Mouse (Mus musculus) heart, embryonic 11.5 days (tissue): ENCODE measurements around the gene a. TPM values are rescaled to one million over a fixed set of nuclear protein-coding genes. Genes with fewer than 3 reads are reported as not detected.
A peak's percentile ranks its signal among the peaks of the same experiment; 100 is the strongest.
"Not testable (repeated sequence)": the region's sequence is repeated elsewhere in the genome, so short reads cannot be mapped to it uniquely, and the experiment has no call there.

Experiments
- ATAC-seq: fragments of 200-750 bp; cut with Nextera tagmentation; replicated peaks from 2 replicates; pipeline ENCODE4 v1.8.0; 2017; ENCODE audit warnings: moderate library complexity; ENCODE audit not compliant: insufficient number of reproducible peaks, low FRiP score, low TSS enrichment
- H3K27ac ChIP-seq: fragments of 300-500 bp; sonication (generic); 2 replicates; pipeline ENCODE4 v1.5.1; 2014; ENCODE audit warnings: mild to moderate bottlenecking, low read depth, low read length
- H3K27me3 ChIP-seq: fragments of 300-500 bp; sonication (generic); 2 replicates; pipeline ENCODE4 v1.6.1; 2014; ENCODE audit warnings: mild to moderate bottlenecking, low read length, mixed read lengths; ENCODE audit not compliant: control insufficient read depth, insufficient read depth
- H3K36me3 ChIP-seq: fragments of 300-500 bp; sonication (generic); 2 replicates; pipeline ENCODE4 v1.6.1; 2014; ENCODE audit warnings: mild to moderate bottlenecking, low read length, moderate library complexity, mixed read lengths; ENCODE audit not compliant: control insufficient read depth, insufficient read depth
- H3K4me1 ChIP-seq: fragments of 300-500 bp; sonication (generic); 2 replicates; pipeline ENCODE4 v1.6.1; 2014; ENCODE audit warnings: low read length; ENCODE audit not compliant: control insufficient read depth, insufficient read depth
- H3K4me2 ChIP-seq: fragments of 300-500 bp; sonication (generic); 2 replicates; pipeline ENCODE4 v1.6.1; 2014; ENCODE audit warnings: mild to moderate bottlenecking, moderate library complexity
- H3K4me3 ChIP-seq: fragments of 300-500 bp; sonication (generic); 2 replicates; pipeline ENCODE4 v1.5.1; 2014; ENCODE audit warnings: low read depth, low read length
- H3K9ac ChIP-seq: fragments of 300-500 bp; sonication (generic); 2 replicates; pipeline ENCODE4 v1.6.1; 2014; ENCODE audit warnings: mild to moderate bottlenecking, low read depth, low read length, moderate library complexity
- H3K9me3 ChIP-seq: fragments of 300-500 bp; sonication (generic); replicated peaks from 2 replicates; pipeline ENCODE4 v1.6.1; 2016; ENCODE audit warnings: low read length; ENCODE audit not compliant: control insufficient read depth
- WGBS: fragments of 180-500 bp; shearing (Covaris S2); extraction: QIAGEN DNeasy Blood & Tissue Kit; methylation state at CpG from one replicate; pipeline ENCODE4 v1.1.7; 2014; ENCODE audit not compliant: insufficient replicate concordance; 5-methylcytosine and 5-hydroxymethylcytosine counted together
- polyA plus RNA-seq: library from polyadenylated mRNA; unstranded; fragments of >200 nt; fragmentation: Nextera tagmentation; extraction: Ambion mirVana; gene quantifications from 2 replicates; pipeline ENCODE4 v1.2.1, GENCODE M21; 2014

Gene a
- polyA plus RNA-seq, 1 experiment from 2014 or later, result 0.34 TPM

DNA sequence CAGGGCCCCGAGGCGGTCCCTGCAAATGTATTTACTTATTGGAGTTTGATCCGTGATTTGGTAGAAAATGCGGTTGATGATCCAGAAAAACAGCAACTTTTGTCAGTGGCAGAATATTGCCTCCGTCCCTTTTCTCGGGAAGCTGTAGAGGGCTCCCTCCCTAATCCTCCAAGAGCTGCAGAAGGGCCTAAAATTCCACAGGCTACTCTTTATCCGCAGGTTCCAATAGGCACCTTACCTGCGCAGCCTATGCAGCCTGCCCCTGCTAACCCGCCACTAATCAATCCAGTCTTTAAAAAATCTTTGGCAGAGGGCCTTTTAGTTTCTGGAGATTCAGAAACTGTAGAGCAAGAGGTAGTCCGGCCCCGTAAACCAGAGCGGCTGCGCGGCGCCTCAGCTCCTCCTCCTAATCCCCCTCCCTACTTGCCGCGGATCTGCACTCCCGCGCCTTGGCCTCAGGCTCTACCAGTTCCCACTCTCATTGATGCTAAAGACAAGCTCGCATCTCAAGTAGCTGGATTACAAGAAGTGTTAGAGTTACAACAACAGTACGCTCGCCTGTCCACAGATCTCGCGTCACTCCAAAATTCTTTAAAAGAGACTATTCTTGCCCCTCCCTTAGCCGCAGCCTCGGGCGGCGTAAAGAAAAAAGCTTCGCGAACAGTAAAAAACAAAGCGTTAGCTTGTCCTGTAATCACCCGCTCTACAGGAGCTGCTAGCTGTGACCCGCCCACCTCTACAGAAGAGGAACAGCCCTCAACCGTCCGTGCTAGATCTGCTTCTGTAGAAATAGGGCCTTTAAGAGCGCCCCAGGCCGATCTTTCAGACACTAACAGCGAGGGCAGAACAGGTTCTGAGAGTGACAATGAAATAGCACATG, 227.8 kb downstream of the a start:
- no peaks in the 10 kb centered on the region for H3K9me3 ChIP-seq
- 0 out of 2 replicates have a peak, but pooled peaks cover 5% of the 10 kb centered on the region for H3K27me3 ChIP-seq
- no peaks in the 10 kb centered on the region for H3K4me1 ChIP-seq
- peak; percentile 76 for ATAC-seq
- H3K4me2 ChIP-seq, result peak overlapping the region; percentile 71
- H3K36me3 ChIP-seq, result no peaks in the 10 kb centered on the region
- H3K27ac ChIP-seq, result peak overlapping the region; percentile 2
- WGBS, result under 1% methylated on average over 38 of the region's 38 CpGs
- peak overlapping the region; percentile 54 for H3K4me3 ChIP-seq
- H3K9ac ChIP-seq, result peak overlapping the region; percentile 68

- under 1% methylated on average over 22 of the region's 22 CpGs for WGBS
- peak; percentile 61 for ATAC-seq
- Histone ChIP-seq H3K27ac (peak overlapping the region; percentile 2), H3K9ac (peak overlapping the region; percentile 68), H3K4me1 (no peaks in the 10 kb centered on the region), H3K27me3 (0 out of 2 replicates have a peak, but pooled peaks cover 3% of the 10 kb centered on the region), H3K9me3 (no peaks in the 10 kb centered on the region), H3K36me3 (no peaks in the 10 kb centered on the region), H3K4me3 (peak overlapping the region; percentile 54), H3K4me2 (peak overlapping the region; percentile 71)
Measured at GRCm38 (mm10) chr2:155019673-155020072, 228.5 kb downstream of the a start.

GRCm38 (mm10) chr2:155020247-155020826, 229.1 kb downstream of the a start:
- H3K9ac ChIP-seq, H3K4me3 ChIP-seq, H3K27me3 ChIP-seq, H3K36me3 ChIP-seq, H3K27ac ChIP-seq, H3K4me1 ChIP-seq, H3K9me3 ChIP-seq, ATAC-seq: not testable (repeated sequence)
- WGBS, result 27% methylated on average over 20 of the region's 20 CpGs
- H3K4me2 ChIP-seq, result peak overlapping the region; percentile 71; the same call in 1 of the 2 replicates

DNA sequence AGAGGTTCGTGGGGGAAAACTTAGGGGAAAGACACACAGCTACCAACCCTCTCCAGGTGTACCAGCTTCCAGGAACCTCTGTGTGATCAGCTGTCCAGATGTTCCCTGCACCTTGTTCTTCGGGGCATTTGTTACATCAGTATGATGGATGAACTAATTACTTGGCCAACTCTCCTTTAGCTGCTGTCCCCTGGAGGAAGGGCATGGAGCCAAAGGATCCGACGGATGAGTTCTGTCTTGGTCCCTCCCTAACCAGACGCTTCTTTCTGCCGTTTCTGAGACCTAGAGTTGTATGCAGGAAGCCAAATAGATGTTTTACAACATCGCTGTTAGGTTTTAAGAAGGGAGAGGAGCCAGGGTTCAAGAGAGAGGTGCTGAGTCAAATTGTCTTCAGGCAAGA, 239.6 kb downstream of the a start:
- Histone ChIP-seq H3K4me3 (no peak overlapping the region), H3K9ac (no peak overlapping the region), H3K9me3 (no peaks in the 10 kb centered on the region), H3K4me2 (no peak overlapping the region), H3K27me3 (no peaks in the 10 kb centered on the region), H3K36me3 (no peaks in the 10 kb centered on the region), H3K27ac (no peak overlapping the region), H3K4me1 (no peaks in the 10 kb centered on the region)
- WGBS, result 73% methylated on average over 7 of the region's 7 CpGs
- ATAC-seq, result no peak

DNA sequence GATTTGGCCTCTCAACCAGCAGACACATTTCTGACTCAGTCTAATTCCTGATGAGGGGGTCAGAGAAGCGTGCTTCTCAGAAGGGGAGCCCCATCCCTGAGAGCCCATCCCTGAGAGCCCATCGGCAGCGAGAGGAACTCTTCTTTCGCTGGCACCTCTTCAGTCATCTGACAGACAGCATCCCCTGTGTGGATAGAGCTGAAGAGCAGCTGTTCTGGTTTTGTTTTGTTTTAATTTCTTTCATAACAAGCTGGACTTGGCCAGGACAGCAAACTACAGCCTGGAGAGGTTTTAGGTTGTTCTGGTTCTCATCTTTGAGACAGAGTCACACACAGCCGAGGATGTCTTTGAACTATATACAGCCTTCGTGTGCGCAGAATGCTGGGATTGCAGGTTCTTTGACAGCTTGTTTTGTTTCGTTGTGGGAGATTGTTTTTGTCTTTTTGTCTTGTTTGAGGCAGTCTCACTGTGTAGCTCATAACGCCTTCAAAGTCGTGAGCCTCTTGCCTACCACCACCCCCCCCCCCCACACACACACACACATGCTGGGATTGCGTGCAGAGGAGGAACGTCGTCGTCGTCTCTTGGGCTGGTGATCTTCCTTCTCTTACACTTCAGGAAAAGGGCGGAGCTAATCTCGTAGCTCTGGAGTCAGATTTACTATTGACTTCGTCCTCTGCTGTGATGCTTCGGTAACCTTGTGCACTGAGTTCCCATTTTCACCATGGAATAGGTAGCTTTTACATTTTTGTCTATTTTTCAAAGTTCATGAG, 241.9 kb downstream of the a start:
- ATAC-seq, result no peak
- H3K4me2 ChIP-seq, result no peak overlapping the region

DNA sequence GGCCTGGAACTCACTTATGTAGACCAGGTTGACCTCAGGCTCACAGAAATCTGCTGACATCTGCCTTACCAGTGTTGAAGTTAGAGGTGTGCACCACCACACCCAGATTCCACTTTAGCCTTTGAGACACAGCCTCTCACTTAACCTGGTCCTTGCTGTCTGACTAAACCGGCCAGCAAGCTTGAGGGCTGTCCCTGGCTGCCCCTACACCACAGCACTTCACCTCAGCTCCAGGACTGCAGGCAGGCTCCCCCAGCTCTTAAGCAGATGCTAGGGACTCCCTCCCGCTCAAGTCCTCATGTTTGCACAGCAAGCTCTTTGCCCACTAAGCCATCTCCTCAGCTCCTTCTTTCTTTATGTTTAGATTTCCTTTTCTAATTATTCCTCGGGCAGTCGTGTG, 248.8 kb downstream of the a start:
- no peak overlapping the region for H3K9ac ChIP-seq
- no peaks in the 10 kb centered on the region for H3K4me1 ChIP-seq
- H3K27ac ChIP-seq, result no peak overlapping the region
- H3K9me3 ChIP-seq, result no peaks in the 10 kb centered on the region
- no peaks in the 10 kb centered on the region for H3K27me3 ChIP-seq
- no peaks in the 10 kb centered on the region for H3K36me3 ChIP-seq
- H3K4me2 ChIP-seq, result no peak overlapping the region
- no peak for ATAC-seq
- WGBS, result 62% methylated on average over 4 of the region's 4 CpGs
- H3K4me3 ChIP-seq, result no peak overlapping the region

More for the DNA sequence above, 241.9 kb downstream of the a start:
- Histone ChIP-seq H3K9me3 (no peaks in the 10 kb centered on the region), H3K4me1 (no peaks in the 10 kb centered on the region), H3K4me3 (no peak overlapping the region), H3K9ac (no peak overlapping the region), H3K27me3 (no peaks in the 10 kb centered on the region), H3K36me3 (no peaks in the 10 kb centered on the region), H3K27ac (no peak overlapping the region)
- 36% methylated on average over 19 of the region's 19 CpGs for WGBS

GRCm38 (mm10) chr2:155044542-155044941, 253.3 kb downstream of the a start:
- no peak overlapping the region for H3K9ac ChIP-seq
- H3K36me3 ChIP-seq, result no peaks in the 10 kb centered on the region
- no peaks in the 10 kb centered on the region for H3K4me1 ChIP-seq
- no peak for ATAC-seq
- no peak overlapping the region for H3K27ac ChIP-seq
- WGBS, result 65% methylated on average over 3 of the region's 3 CpGs
- no peaks in the 10 kb centered on the region for H3K9me3 ChIP-seq
- H3K4me3 ChIP-seq, result no peak overlapping the region
- no peaks in the 10 kb centered on the region for H3K27me3 ChIP-seq
- H3K4me2 ChIP-seq, result no peak overlapping the region

DNA sequence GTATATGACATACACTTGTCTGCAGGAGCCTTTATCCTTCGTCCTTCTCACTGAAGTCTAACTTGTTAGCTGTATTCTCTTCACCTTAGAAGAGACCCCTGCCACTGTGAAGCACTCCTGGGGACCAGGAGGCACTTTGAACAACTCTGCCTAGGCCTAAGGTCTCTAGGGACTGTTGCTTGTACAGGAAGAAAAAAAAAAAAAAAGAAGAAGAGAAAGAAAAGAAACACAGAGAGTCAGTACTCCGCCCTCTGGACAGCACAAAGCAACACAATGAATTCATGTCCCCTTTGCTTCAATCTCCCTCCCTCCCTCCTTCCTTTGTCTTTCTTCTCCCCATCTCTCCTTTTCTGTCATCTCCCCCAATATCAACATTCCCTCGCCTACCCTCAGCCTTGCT, 253.9 kb downstream of the a start:
- no peak overlapping the region for H3K9ac ChIP-seq
- H3K9me3 ChIP-seq, result no peaks in the 10 kb centered on the region
- no peak overlapping the region for H3K27ac ChIP-seq
- peaks cover 2% of the 10 kb centered on the region for H3K4me1 ChIP-seq
- no peak overlapping the region for H3K4me2 ChIP-seq
- H3K27me3 ChIP-seq, result no peaks in the 10 kb centered on the region
- 71% methylated on average over 3 of the region's 3 CpGs for WGBS
- ATAC-seq, result no peak
- H3K36me3 ChIP-seq, result no peaks in the 10 kb centered on the region
- H3K4me3 ChIP-seq, result no peak overlapping the region
